ENCODE assay signal across 19 mouse cellular contexts in genomic region chr11:55859230-55859629, GRCm38 (mm10).
DNase-seq lines count a peak whose midpoint lies in the region; ATAC-seq and TF ChIP-seq lines count a peak whose summit lies in the region.
"Had no signal": no experiment of that assay in that cellular context is flagged by ENCODE, and none has a peak within 500 bp of the region (broad histone marks: within the 10 kb centered on the region; RNA-seq: fewer than 3 reads in every experiment).

No protein-coding gene starts in this region.

- H3K4me2 ChIP-seq in midbrain, postnatal 0 days (ENCODE audit: low read depth, low read length, poor library complexity, severe bottlenecking) = no peak overlapping the region
- no peak overlapping the region for H3K4me2 ChIP-seq in hindbrain, embryonic 16.5 days (ENCODE audit: low read length)
- H3K4me2 ChIP-seq: heart, embryonic 15.5 days; liver, embryonic 13.5 days had no signal

- 76% methylated on average over 7 of the region's 7 CpGs for WGBS in heart, adult 2 months
- WGBS in midbrain, postnatal 0 days = 60% methylated on average over 7 of the region's 7 CpGs
- 86% methylated on average over 7 of the region's 7 CpGs for WGBS in midbrain, embryonic 10.5 days
- 43% methylated on average over 7 of the region's 7 CpGs for WGBS in hindbrain, embryonic 16.5 days

- TF ChIP-seq EP300 in heart, adult 2 months (IDR thresholded peaks at IDR 0.05; ENCODE audit: insufficient read depth, low read depth, low read length) = no peak

- TF ChIP-seq CTCF in heart, adult 2 months (IDR thresholded peaks at IDR 0.05) = no peak
- TF ChIP-seq CTCF in midbrain, postnatal 0 days (IDR thresholded peaks at IDR 0.05) = no peak

- H3K36me3 ChIP-seq in heart, adult 2 months (ENCODE audit: control insufficient read depth, insufficient read depth, low read length) = no peaks in the 10 kb centered on the region
- no peaks in the 10 kb centered on the region for H3K36me3 ChIP-seq in midbrain, postnatal 0 days (ENCODE audit: insufficient read depth, low read length)
- no peaks in the 10 kb centered on the region for H3K36me3 ChIP-seq in midbrain, embryonic 10.5 days
- no peaks in the 10 kb centered on the region for H3K36me3 ChIP-seq in hindbrain, embryonic 16.5 days (ENCODE audit: control insufficient read depth, insufficient read depth, low read length)
- H3K36me3 ChIP-seq: forebrain, embryonic 10.5 days; heart, embryonic 15.5 days; liver, embryonic 13.5 days had no signal

- no peak overlapping the region for H3K4me3 ChIP-seq in heart, adult 2 months
- no peak overlapping the region for H3K4me3 ChIP-seq in midbrain, postnatal 0 days (ENCODE audit: low read depth, low read length)
- no peak overlapping the region for H3K4me3 ChIP-seq in midbrain, embryonic 10.5 days
- H3K4me3 ChIP-seq in hindbrain, embryonic 16.5 days (ENCODE audit: low read length) = no peak overlapping the region
- H3K4me3 ChIP-seq: forebrain, embryonic 10.5 days; heart, embryonic 15.5 days; liver, embryonic 13.5 days had no signal

- no peaks in the 10 kb centered on the region for H3K27me3 ChIP-seq in heart, adult 2 months (ENCODE audit: control insufficient read depth, insufficient read depth, low read length)
- H3K27me3 ChIP-seq in midbrain, postnatal 0 days (ENCODE audit: insufficient read depth, low read length) = no peaks in the 10 kb centered on the region
- H3K27me3 ChIP-seq in midbrain, embryonic 10.5 days (ENCODE audit: low read depth, poor library complexity, severe bottlenecking) = no peaks in the 10 kb centered on the region
- no peaks in the 10 kb centered on the region for H3K27me3 ChIP-seq in hindbrain, embryonic 16.5 days (replicated peaks; ENCODE audit: control insufficient read depth, insufficient read depth, low read length)
- H3K27me3 ChIP-seq: heart, embryonic 15.5 days; liver, embryonic 13.5 days had no signal

- no peaks in the 10 kb centered on the region for H3K9me3 ChIP-seq in midbrain, postnatal 0 days (ENCODE audit: low read length)
- peaks cover 6% of the 10 kb centered on the region; the same call in 1 of the 2 replicates for H3K9me3 ChIP-seq in midbrain, embryonic 10.5 days (replicated peaks)
- 0 out of 2 replicates have a peak, but pooled peaks cover 3% of the 10 kb centered on the region for H3K9me3 ChIP-seq in hindbrain, embryonic 16.5 days (ENCODE audit: control insufficient read depth, low read length)
- H3K9me3 ChIP-seq: forebrain, embryonic 10.5 days; heart, embryonic 15.5 days had no signal

- H3K4me1 ChIP-seq in heart, adult 2 months (ENCODE audit: control insufficient read depth, insufficient read depth, low read length) = no peaks in the 10 kb centered on the region
- H3K4me1 ChIP-seq in midbrain, postnatal 0 days (ENCODE audit: insufficient read depth, low read length) = no peaks in the 10 kb centered on the region
- H3K4me1 ChIP-seq in midbrain, embryonic 10.5 days = no peaks in the 10 kb centered on the region
- no peaks in the 10 kb centered on the region for H3K4me1 ChIP-seq in hindbrain, embryonic 16.5 days (ENCODE audit: control insufficient read depth, insufficient read depth, low read depth, low read length)
- H3K4me1 ChIP-seq: forebrain, embryonic 10.5 days; heart, embryonic 15.5 days; liver, embryonic 13.5 days had no signal

- TF ChIP-seq POLR2A in heart, adult 2 months (IDR thresholded peaks at IDR 0.05; ENCODE audit: insufficient read depth, low read depth, low read length) = no peak

- no peak overlapping the region for H3K27ac ChIP-seq in heart, adult 2 months
- H3K27ac ChIP-seq in midbrain, postnatal 0 days (ENCODE audit: low read depth, low read length) = no peak overlapping the region
- H3K27ac ChIP-seq in midbrain, embryonic 10.5 days (replicated peaks) = no peak overlapping the region
- no peak overlapping the region for H3K27ac ChIP-seq in hindbrain, embryonic 16.5 days (ENCODE audit: low read depth, low read length)
- H3K27ac ChIP-seq: forebrain, embryonic 10.5 days; heart, embryonic 15.5 days; liver, embryonic 13.5 days had no signal

- no peaks in the 10 kb centered on the region for H3K79me2 ChIP-seq in heart, adult 2 months (replicated peaks; ENCODE audit: control insufficient read depth, insufficient read depth, low read length)

- DNase-seq in heart, adult 11 months = peak; percentile 48
- DNase-seq in heart, adult 2 months = no peak
- DNase-seq in midbrain, postnatal 0 days (ENCODE audit: low spot score) = peak; percentile 86
- no peak for DNase-seq in midbrain, embryonic 10.5 days (ENCODE audit: low spot score)
- peak; percentile 16 for DNase-seq in retina, postnatal 7 days (ENCODE audit: low read depth, low spot score)
- no peak for DNase-seq in right cerebral cortex, postnatal 14 days
- DNase-seq: adrenal gland, postnatal 25 days; cerebellum, adult 11 months; gastrocnemius, postnatal 36 days; heart, postnatal 36 days; kidney, adult 18-20 months; kidney, postnatal 4 days; liver, embryonic 13.5 days; lung, adult 2 months; lung, postnatal 14 days had no signal

- ATAC-seq in midbrain, postnatal 0 days (ENCODE audit: low FRiP score) = no peak
- peak; percentile 61 for ATAC-seq in hindbrain, embryonic 16.5 days
- ATAC-seq: inflammation-experienced regulatory T-cells, adult 6 months had no signal

- H3K9ac ChIP-seq in heart, adult 2 months (ENCODE audit: low read depth, low read length) = no peak overlapping the region
- no peak overlapping the region for H3K9ac ChIP-seq in midbrain, postnatal 0 days (replicated peaks; ENCODE audit: low read length, poor library complexity, severe bottlenecking)
- no peak overlapping the region for H3K9ac ChIP-seq in hindbrain, embryonic 16.5 days (ENCODE audit: low read depth, low read length)
- H3K9ac ChIP-seq: heart, embryonic 15.5 days; liver, embryonic 13.5 days had no signal

- intact Hi-C loops in heart, adult 2 months (cut with DNase I) = no loop called here

Comparison
In these comparisons a context has a peak if more than half of its experiments do, and no peak if none do; other contexts are left out.
1. DNase-seq: peak in heart, adult 11 months (single experiment), midbrain, postnatal 0 days (single experiment) and retina, postnatal 7 days (single experiment); none in heart, adult 2 months (0 of 2), midbrain, embryonic 10.5 days (single experiment) and right cerebral cortex, postnatal 14 days (single experiment).